Comparison of ENCODE assay signal across 9 mouse cellular contexts in genomic region chr3:41295150-41295549, GRCm38 (mm10).
DNase-seq lines count a peak whose midpoint lies in the region; ATAC-seq lines count a peak whose summit lies in the region.
"Had no signal": no experiment of that assay in that cellular context is flagged by ENCODE, and none has a peak within 500 bp of the region (broad histone marks: within the 10 kb centered on the region; RNA-seq: fewer than 3 reads in every experiment).

No protein-coding gene starts in this region.

- no peak overlapping the region for H3K4me3 ChIP-seq in heart, embryonic 10.5 days
- no peak overlapping the region for H3K4me3 ChIP-seq in hindbrain, embryonic 13.5 days
- H3K4me3 ChIP-seq: midbrain, embryonic 10.5 days had no signal

- no peak for ATAC-seq in megakaryocyte, adult 5-6 weeks (ENCODE audit: poor library complexity, severe bottlenecking)
- no peak for ATAC-seq in hindbrain, embryonic 13.5 days (ENCODE audit: low FRiP score)

- 66% methylated on average over 8 of the region's 8 CpGs for WGBS in heart, embryonic 10.5 days
- WGBS in hindbrain, embryonic 13.5 days = 74% methylated on average over 8 of the region's 8 CpGs

- H3K4me2 ChIP-seq in hindbrain, embryonic 13.5 days = no peak overlapping the region

- H3K4me1 ChIP-seq in heart, embryonic 10.5 days = no peaks in the 10 kb centered on the region
- H3K4me1 ChIP-seq in hindbrain, embryonic 13.5 days (replicated peaks) = no peaks in the 10 kb centered on the region
- H3K4me1 ChIP-seq: midbrain, embryonic 10.5 days had no signal

- H3K27ac ChIP-seq in heart, embryonic 10.5 days = no peak overlapping the region
- no peak overlapping the region for H3K27ac ChIP-seq in hindbrain, embryonic 13.5 days
- H3K27ac ChIP-seq: midbrain, embryonic 10.5 days had no signal

- no peak overlapping the region for H3K9ac ChIP-seq in hindbrain, embryonic 13.5 days

- H3K9me3 ChIP-seq in heart, embryonic 10.5 days = no peaks in the 10 kb centered on the region
- no peaks in the 10 kb centered on the region for H3K9me3 ChIP-seq in hindbrain, embryonic 13.5 days
- H3K9me3 ChIP-seq: midbrain, embryonic 10.5 days had no signal

- no peaks in the 10 kb centered on the region for H3K27me3 ChIP-seq in heart, embryonic 10.5 days (ENCODE audit: insufficient read depth, poor library complexity, severe bottlenecking)
- H3K27me3 ChIP-seq in hindbrain, embryonic 13.5 days = no peaks in the 10 kb centered on the region

- no peaks in the 10 kb centered on the region for H3K36me3 ChIP-seq in heart, embryonic 10.5 days
- no peaks in the 10 kb centered on the region for H3K36me3 ChIP-seq in hindbrain, embryonic 13.5 days
- H3K36me3 ChIP-seq: midbrain, embryonic 10.5 days had no signal

- peak; percentile 99 for DNase-seq in heart, adult 11 months
- no peak for DNase-seq in heart, embryonic 10.5 days (ENCODE audit: low spot score)
- peak; percentile 91 for DNase-seq in adipocyte (ENCODE audit: low spot score)
- peak; percentile 27 to 38 for DNase-seq in cerebellum, postnatal 25 days
- DNase-seq in kidney, postnatal 25 days = peak; percentile 13 to 39
- DNase-seq in layer of hippocampus, adult 18-20 months (ENCODE audit: low spot score in 2 of 2) = no peak

Comparison
In these comparisons a context has a peak if more than half of its experiments do, and no peak if none do; other contexts are left out.
1. DNase-seq: peak in heart, adult 11 months (single experiment), adipocyte (single experiment), cerebellum, postnatal 25 days (2 of 2) and kidney, postnatal 25 days (2 of 2); none in heart, embryonic 10.5 days (single experiment) and layer of hippocampus, adult 18-20 months (0 of 2).